In the genomic region with DNA sequence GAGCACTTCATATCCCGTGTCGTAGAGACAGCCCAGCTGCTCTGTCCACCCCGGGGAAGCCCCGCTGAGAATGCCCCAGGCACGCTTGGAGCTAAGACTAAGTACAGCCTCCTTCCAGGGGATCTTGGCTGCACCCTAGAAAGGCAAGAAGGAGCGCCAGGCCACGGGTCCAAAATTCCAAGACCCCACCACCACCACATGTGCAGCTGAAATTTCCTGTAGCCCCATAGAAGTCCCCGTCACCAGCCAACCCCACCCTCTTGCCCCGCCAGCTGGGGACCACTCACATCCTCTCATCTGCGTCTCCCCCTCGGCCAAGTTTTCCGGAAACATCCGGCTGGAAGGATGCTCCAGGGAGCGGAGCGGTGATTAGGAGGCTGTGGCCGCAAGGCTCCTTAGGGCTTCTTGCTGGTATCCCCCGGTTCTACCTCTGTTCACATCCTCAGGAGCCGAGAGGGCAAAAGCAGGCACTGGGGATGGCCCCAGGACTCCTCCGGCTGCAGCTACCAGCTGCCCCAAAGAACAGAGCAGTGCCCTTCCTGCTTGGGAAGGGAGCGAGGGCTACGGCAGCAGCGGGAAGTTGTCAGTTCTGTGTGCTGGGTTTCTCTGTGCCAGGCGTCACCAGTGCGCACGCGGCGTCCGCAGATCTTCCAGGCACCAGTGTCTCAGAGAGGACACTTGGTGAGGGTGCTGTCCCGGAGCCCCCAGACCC, we compare ENCODE assay signal across 8 mouse cellular contexts. TPM values are rescaled to one million over a fixed set of nuclear protein-coding genes. Genes with fewer than 3 reads are reported as not detected.
DNase-seq lines count a peak whose midpoint lies in the region.

No protein-coding gene starts in this region.

- peaks cover 57% of the 10 kb centered on the region for H3K36me3 ChIP-seq in embryonic facial prominence, embryonic 10.5 days (replicated peaks)
- peaks cover 40% of the 10 kb centered on the region for H3K36me3 ChIP-seq in heart, embryonic 10.5 days
- H3K36me3 ChIP-seq in midbrain, embryonic 10.5 days, result peaks cover 51% of the 10 kb centered on the region

- peaks cover 31% of the 10 kb centered on the region for H3K27me3 ChIP-seq in embryonic facial prominence, embryonic 10.5 days (replicated peaks; ENCODE audit: low read depth, poor library complexity, severe bottlenecking)
- peaks cover 8% of the 10 kb centered on the region; the same call in 1 of the 2 replicates for H3K27me3 ChIP-seq in heart, embryonic 10.5 days (ENCODE audit: insufficient read depth, poor library complexity, severe bottlenecking)
- H3K27me3 ChIP-seq in midbrain, embryonic 10.5 days (ENCODE audit: low read depth, poor library complexity, severe bottlenecking), result peaks cover 32% of the 10 kb centered on the region

- peak; percentile 47 to 52 for DNase-seq in layer of hippocampus, adult 8-10 months (ENCODE audit: low spot score in 2 of 2)
- DNase-seq in layer of hippocampus, adult 11-12 months (ENCODE audit: low spot score), result no peak
- peak; percentile 58 for DNase-seq in embryonic facial prominence, embryonic 10.5 days (ENCODE audit: low spot score)
- no peak for DNase-seq in heart, embryonic 10.5 days (ENCODE audit: low spot score)
- peak; percentile 67 to 75 for DNase-seq in kidney, postnatal 4 days
- DNase-seq in midbrain, embryonic 10.5 days (ENCODE audit: low spot score), result peak; percentile 49
- DNase-seq in thymus, postnatal 4 days, result peak; percentile 61
- DNase-seq in right cerebral cortex, postnatal 14 days, result no peak

- H3K27ac ChIP-seq in embryonic facial prominence, embryonic 10.5 days (replicated peaks), result peak overlapping the region; percentile 77
- H3K27ac ChIP-seq in heart, embryonic 10.5 days, result peak overlapping the region; percentile 83
- peak overlapping the region; percentile 83 for H3K27ac ChIP-seq in midbrain, embryonic 10.5 days (replicated peaks)

- WGBS in embryonic facial prominence, embryonic 10.5 days, result 5% methylated on average over 29 of the region's 29 CpGs
- 9% methylated on average over 29 of the region's 29 CpGs for WGBS in heart, embryonic 10.5 days
- WGBS in midbrain, embryonic 10.5 days, result 6% methylated on average over 29 of the region's 29 CpGs

- H3K4me1 ChIP-seq in embryonic facial prominence, embryonic 10.5 days, result peaks cover 79% of the 10 kb centered on the region
- peaks cover 96% of the 10 kb centered on the region for H3K4me1 ChIP-seq in heart, embryonic 10.5 days
- H3K4me1 ChIP-seq in midbrain, embryonic 10.5 days, result peaks cover 76% of the 10 kb centered on the region

- H3K4me3 ChIP-seq in embryonic facial prominence, embryonic 10.5 days, result peak overlapping the region; percentile 54
- H3K4me3 ChIP-seq in heart, embryonic 10.5 days, result peak overlapping the region; percentile 57
- H3K4me3 ChIP-seq in midbrain, embryonic 10.5 days, result peak overlapping the region; percentile 49

- no peaks in the 10 kb centered on the region for H3K9me3 ChIP-seq in embryonic facial prominence, embryonic 10.5 days
- H3K9me3 ChIP-seq in heart, embryonic 10.5 days, result no peaks in the 10 kb centered on the region
- H3K9me3 ChIP-seq in midbrain, embryonic 10.5 days (replicated peaks), result no peaks in the 10 kb centered on the region

RNA-seq across cellular contexts. Expression of gene Rflna, which starts 54.7 kb away (rescaled TPM):
- total RNA-seq in layer of hippocampus, adult 8-10 months (2022), result under 1 TPM in 3 of 4 experiments, not detected in 1; 0.37 to 0.66 (median 0.45) TPM
- polyA plus RNA-seq in embryonic facial prominence, embryonic 10.5 days (2016; fragmentation: Nextera tagmentation; extraction: Ambion mirVana), result 5.1 and 6.9 TPM in 2 replicates
- 1.1 and 2.6 TPM in 2 replicates for polyA plus RNA-seq in heart, embryonic 10.5 days (2016; fragmentation: Nextera tagmentation; extraction: Ambion mirVana)
- 6.8 TPM in 2 replicates for polyA plus RNA-seq in midbrain, embryonic 10.5 days (2016; fragmentation: Nextera tagmentation; extraction: Ambion mirVana)

Comparison
In these comparisons a context has a peak if more than half of its experiments do, and no peak if none do; other contexts are left out.
1. DNase-seq: peak in layer of hippocampus, adult 8-10 months (2 of 2), embryonic facial prominence, embryonic 10.5 days (single experiment), kidney, postnatal 4 days (2 of 2), midbrain, embryonic 10.5 days (single experiment) and thymus, postnatal 4 days (single experiment); none in layer of hippocampus, adult 11-12 months (single experiment), heart, embryonic 10.5 days (single experiment) and right cerebral cortex, postnatal 14 days (single experiment).
2. Peak in every context shown above with its lines, with median percentiles within 50 percentile points of each other: H3K27ac ChIP-seq and H3K4me3 ChIP-seq.